Mouse (Mus musculus) A20 (cell line): ENCODE data around the gene Naa20.

ENCODE experiments used
- DNase-seq: peaks from one replicate; pipeline ENCODE4 v3.0.0-alpha.2; 2011; ENCODE audit warnings: low read depth, low spot score

Naa20 gene

DNA sequence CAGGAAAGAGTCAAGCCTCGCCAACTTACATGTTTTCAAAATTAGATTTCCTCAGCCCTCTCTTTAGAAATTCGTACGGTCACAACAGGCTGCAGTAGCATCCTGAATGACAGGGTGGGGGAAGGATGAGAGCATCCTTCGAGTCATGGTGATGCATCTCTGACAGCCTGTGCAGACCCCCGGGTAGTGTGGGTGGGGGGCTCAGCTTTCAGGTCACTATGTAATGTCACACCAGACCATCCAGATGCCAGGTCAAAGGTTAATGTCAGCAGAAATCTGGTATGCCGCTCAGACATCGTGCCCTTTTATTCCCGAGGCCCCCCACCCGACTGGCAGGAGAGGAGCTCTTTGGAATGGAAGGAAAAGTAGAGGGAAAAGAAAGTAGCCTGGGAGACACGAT lies 48.3 kb downstream of the Naa20 start:
- no peak for DNase-seq

- DNase-seq, result no peak
Measured at GRCm38 (mm10) chr2:145952726-145953125, 50.8 kb downstream of the Naa20 start.

GRCm38 (mm10) chr2:145955844-145956243 lies 53.9 kb downstream of the Naa20 start:
- DNase-seq, result no peak

DNA sequence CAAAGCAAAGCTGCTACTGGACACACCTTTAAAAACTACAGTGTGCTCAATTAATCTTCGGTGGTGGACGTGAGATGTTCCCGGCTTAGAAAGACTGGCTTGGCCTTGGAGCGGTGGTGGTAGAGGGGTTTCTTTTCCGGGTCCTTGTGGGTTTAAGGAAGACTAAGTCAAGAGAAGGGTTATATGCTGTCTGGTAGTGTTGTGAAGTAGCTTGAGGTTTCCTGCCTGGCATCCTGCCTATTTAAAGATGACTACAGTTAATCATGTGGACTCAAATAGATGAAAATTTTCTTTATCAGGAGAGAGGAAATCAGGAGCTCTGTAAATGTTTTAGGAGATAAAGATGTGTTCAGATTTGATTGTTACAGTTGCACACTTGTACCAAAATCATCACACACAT lies 54.4 kb downstream of the Naa20 start:
- no peak for DNase-seq

DNA sequence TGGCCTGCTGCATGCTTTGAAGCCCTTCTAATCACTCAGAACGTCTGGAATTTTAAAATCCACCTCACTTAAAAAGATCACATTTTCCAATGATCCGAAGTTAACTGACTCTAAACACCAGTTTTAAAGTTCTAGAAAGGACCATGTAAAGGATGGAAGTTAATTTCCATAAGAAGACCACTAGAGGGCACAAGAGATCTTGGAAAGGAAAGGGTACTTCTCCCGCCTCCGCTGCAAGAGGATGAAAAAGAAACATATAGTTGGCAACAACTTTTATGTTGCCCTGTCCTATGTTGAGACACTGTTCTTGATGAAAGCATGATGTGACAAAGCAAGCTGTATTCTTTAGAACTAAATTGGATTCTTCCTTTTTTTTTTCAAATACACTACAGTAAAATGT lies 55.6 kb downstream of the Naa20 start:
- peak; percentile 45 for DNase-seq

GRCm38 (mm10) chr2:145958097-145958496 lies 56.2 kb downstream of the Naa20 start:
- DNase-seq, result no peak

GRCm38 (mm10) chr2:145958551-145958950 lies 56.7 kb downstream of the Naa20 start:
- DNase-seq, result no peak

GRCm38 (mm10) chr2:145961861-145962260 lies 60.0 kb downstream of the Naa20 start:
- DNase-seq, result no peak
